Mouse (Mus musculus): ENCODE data around the gene Pum1. TPM values are rescaled to one million over a fixed set of nuclear protein-coding genes. Genes with fewer than 3 reads are reported as not detected.

Pum1 gene
- polyA plus RNA-seq, 1 experiment from 2014 or later: 123 TPM

GRCm38 (mm10) chr4:130704615-130705014, 41.5 kb downstream of the Pum1 start:
- H3K4me2 ChIP-seq: no peak overlapping the region
- no peak overlapping the region for H3K27ac ChIP-seq
- ATAC-seq (ENCODE audit: insufficient number of reproducible peaks, insufficient read depth, low FRiP score, low TSS enrichment, low read depth): no peak
- H3K4me1 ChIP-seq (replicated peaks): no peaks in the 10 kb centered on the region
- WGBS: 92% methylated on average over 4 of the region's 4 CpGs
- H3K9me3 ChIP-seq: no peaks in the 10 kb centered on the region
- peaks cover 74% of the 10 kb centered on the region for H3K36me3 ChIP-seq
- H3K9ac ChIP-seq (replicated peaks): no peak overlapping the region
- no peaks in the 10 kb centered on the region for H3K27me3 ChIP-seq
- no peak overlapping the region for H3K4me3 ChIP-seq (replicated peaks)

GRCm38 (mm10) chr4:130706215-130707000, 43.3 kb downstream of the Pum1 start:
- Histone ChIP-seq H3K4me2 (no peak overlapping the region), H3K4me1 (replicated peaks) (peaks cover 5% of the 10 kb centered on the region), H3K9me3 (no peaks in the 10 kb centered on the region), H3K9ac (replicated peaks) (no peak overlapping the region), H3K27ac (no peak overlapping the region), H3K4me3 (replicated peaks) (no peak overlapping the region), H3K27me3 (no peaks in the 10 kb centered on the region), H3K36me3 (peaks cover 57% of the 10 kb centered on the region)
- ATAC-seq (ENCODE audit: insufficient number of reproducible peaks, insufficient read depth, low FRiP score, low TSS enrichment, low read depth): no peak
- 79% methylated on average over 3 of the region's 3 CpGs for WGBS

DNA sequence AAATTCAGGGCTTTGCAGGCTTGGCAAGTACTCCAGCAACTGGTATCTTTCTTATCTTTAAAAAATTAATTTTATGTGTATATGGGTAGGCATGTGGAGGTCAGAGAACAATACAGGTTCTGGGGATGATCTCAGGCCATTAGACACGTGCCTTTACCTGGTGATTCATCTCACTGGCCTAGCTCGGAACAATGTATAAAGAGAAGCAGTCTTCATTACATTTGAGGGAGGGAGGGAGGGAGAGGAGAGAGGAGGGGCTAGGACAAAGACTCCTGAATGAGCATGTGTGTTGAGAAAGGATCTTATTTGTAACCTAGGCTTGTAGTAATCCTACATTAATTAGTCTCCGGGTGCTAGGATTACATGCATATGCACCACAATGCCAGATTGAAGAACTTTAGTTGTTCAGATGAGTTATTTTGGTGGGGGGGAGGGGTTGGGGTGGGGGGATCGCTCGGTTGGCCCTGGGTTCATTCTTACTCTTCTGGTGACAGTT, 48.3 kb downstream of the Pum1 start:
- Histone ChIP-seq H3K27ac (no peak overlapping the region), H3K36me3 (peaks cover 12% of the 10 kb centered on the region), H3K4me3 (replicated peaks) (no peak overlapping the region), H3K4me1 (replicated peaks) (peaks cover 47% of the 10 kb centered on the region), H3K27me3 (no peaks in the 10 kb centered on the region), H3K9ac (replicated peaks) (no peak overlapping the region), H3K9me3 (no peaks in the 10 kb centered on the region), H3K4me2 (no peak overlapping the region)
- no peak for ATAC-seq (ENCODE audit: insufficient number of reproducible peaks, insufficient read depth, low FRiP score, low TSS enrichment, low read depth)
- WGBS: 77% methylated on average over 5 of the region's 5 CpGs

GRCm38 (mm10) chr4:130712341-130712740, 49.2 kb downstream of the Pum1 start:
- no peaks in the 10 kb centered on the region for H3K27me3 ChIP-seq
- H3K4me1 ChIP-seq (replicated peaks): peaks cover 47% of the 10 kb centered on the region
- H3K4me3 ChIP-seq (replicated peaks): no peak overlapping the region
- 73% methylated on average over 3 of the region's 3 CpGs for WGBS
- peaks cover 10% of the 10 kb centered on the region for H3K36me3 ChIP-seq
- no peaks in the 10 kb centered on the region for H3K9me3 ChIP-seq
- no peak overlapping the region for H3K9ac ChIP-seq (replicated peaks)
- H3K4me2 ChIP-seq: no peak overlapping the region
- H3K27ac ChIP-seq: no peak overlapping the region
- ATAC-seq (ENCODE audit: insufficient number of reproducible peaks, insufficient read depth, low FRiP score, low TSS enrichment, low read depth): no peak

GRCm38 (mm10) chr4:130713430-130713829, 50.3 kb downstream of the Pum1 start:
- Histone ChIP-seq H3K9ac (replicated peaks) (no peak overlapping the region), H3K36me3 (peaks cover 9% of the 10 kb centered on the region), H3K27me3 (no peaks in the 10 kb centered on the region), H3K27ac (no peak overlapping the region), H3K4me2 (no peak overlapping the region), H3K9me3 (no peaks in the 10 kb centered on the region), H3K4me3 (replicated peaks) (no peak overlapping the region), H3K4me1 (replicated peaks) (peaks cover 47% of the 10 kb centered on the region)
- WGBS: 75% methylated on average over 5 of the region's 5 CpGs
- no peak for ATAC-seq (ENCODE audit: insufficient number of reproducible peaks, insufficient read depth, low FRiP score, low TSS enrichment, low read depth)

DNA sequence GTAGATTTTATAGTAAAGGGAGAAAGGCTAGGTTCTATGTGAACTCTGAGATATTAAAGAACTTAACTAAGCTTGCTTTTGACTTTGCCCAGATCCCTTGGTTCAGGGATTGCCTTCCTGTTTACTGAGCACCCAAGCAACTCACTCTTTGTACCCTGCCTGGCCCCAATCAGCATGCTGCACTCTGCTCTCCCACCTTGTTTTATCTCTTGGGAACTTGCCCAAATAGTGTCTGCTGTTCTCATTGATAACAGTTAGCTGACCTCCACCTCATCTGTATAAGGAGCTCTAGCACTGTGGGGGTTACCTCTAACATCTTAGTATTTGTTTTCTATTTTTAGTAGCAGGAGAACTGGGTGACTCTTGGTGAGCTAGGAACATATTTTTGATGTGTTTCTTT, 52.0 kb downstream of the Pum1 start:
- no peaks in the 10 kb centered on the region for H3K9me3 ChIP-seq
- H3K9ac ChIP-seq (replicated peaks): no peak overlapping the region
- H3K27ac ChIP-seq: no peak overlapping the region
- H3K27me3 ChIP-seq: no peaks in the 10 kb centered on the region
- no peak overlapping the region for H3K4me3 ChIP-seq (replicated peaks)
- peaks cover 47% of the 10 kb centered on the region for H3K4me1 ChIP-seq (replicated peaks)
- H3K4me2 ChIP-seq: no peak overlapping the region
- ATAC-seq (ENCODE audit: insufficient number of reproducible peaks, insufficient read depth, low FRiP score, low TSS enrichment, low read depth): no peak
- H3K36me3 ChIP-seq: peaks cover 23% of the 10 kb centered on the region

GRCm38 (mm10) chr4:130715623-130716022, 52.5 kb downstream of the Pum1 start:
- Histone ChIP-seq H3K36me3 (peaks cover 28% of the 10 kb centered on the region), H3K9ac (replicated peaks) (no peak overlapping the region), H3K27ac (no peak overlapping the region), H3K4me2 (no peak overlapping the region), H3K4me3 (replicated peaks) (no peak overlapping the region), H3K9me3 (no peaks in the 10 kb centered on the region), H3K4me1 (replicated peaks) (peaks cover 52% of the 10 kb centered on the region), H3K27me3 (no peaks in the 10 kb centered on the region)
- ATAC-seq (ENCODE audit: insufficient number of reproducible peaks, insufficient read depth, low FRiP score, low TSS enrichment, low read depth): no peak

- H3K9me3 ChIP-seq: no peaks in the 10 kb centered on the region
These were observed 56.2 kb downstream of the Pum1 start for GRCm38 (mm10) chr4:130719348-130719747.

GRCm38 (mm10) chr4:130722607-130723006, 59.5 kb downstream of the Pum1 start:
- no peak overlapping the region for H3K27ac ChIP-seq
- H3K4me1 ChIP-seq (replicated peaks): peaks cover 28% of the 10 kb centered on the region
- no peak for ATAC-seq (ENCODE audit: insufficient number of reproducible peaks, insufficient read depth, low FRiP score, low TSS enrichment, low read depth)

More at GRCm38 (mm10) chr4:130719348-130719747, 56.2 kb downstream of the Pum1 start:
- H3K36me3 ChIP-seq: peaks cover 53% of the 10 kb centered on the region
- no peak overlapping the region for H3K9ac ChIP-seq (replicated peaks)
- H3K4me2 ChIP-seq: no peak overlapping the region
- H3K27ac ChIP-seq: no peak overlapping the region
- WGBS: 69% methylated on average over 4 of the region's 4 CpGs
- peaks cover 45% of the 10 kb centered on the region for H3K4me1 ChIP-seq (replicated peaks)
- no peaks in the 10 kb centered on the region for H3K27me3 ChIP-seq
- H3K4me3 ChIP-seq (replicated peaks): no peak overlapping the region
- ATAC-seq (ENCODE audit: insufficient number of reproducible peaks, insufficient read depth, low FRiP score, low TSS enrichment, low read depth): no peak

DNA sequence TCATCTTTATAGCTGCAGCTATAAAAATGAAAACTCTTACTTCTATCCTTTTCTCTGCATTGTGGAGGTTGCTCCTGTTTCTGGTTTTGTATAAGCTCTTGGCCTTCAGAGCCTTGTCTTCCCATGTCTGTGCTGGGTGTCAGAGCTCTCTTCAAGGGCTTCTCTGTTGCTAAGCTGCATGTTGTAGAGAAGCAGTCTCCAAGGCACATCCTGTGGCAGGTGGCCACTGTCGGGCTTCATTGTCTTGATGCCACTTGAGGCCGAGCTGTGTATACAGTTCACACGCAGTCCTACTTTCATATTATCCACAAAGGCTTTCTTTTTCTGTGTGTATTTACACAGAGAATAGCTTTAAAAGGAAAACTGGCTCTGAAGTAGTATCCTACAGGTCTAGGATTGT, 63.0 kb downstream of the Pum1 start:
- no peak overlapping the region for H3K9ac ChIP-seq (replicated peaks)
- H3K4me1 ChIP-seq (replicated peaks): peaks cover 19% of the 10 kb centered on the region
- no peak for ATAC-seq (ENCODE audit: insufficient number of reproducible peaks, insufficient read depth, low FRiP score, low TSS enrichment, low read depth)
- no peaks in the 10 kb centered on the region for H3K27me3 ChIP-seq
- H3K36me3 ChIP-seq: peaks cover 73% of the 10 kb centered on the region
- no peak overlapping the region for H3K27ac ChIP-seq
- no peak overlapping the region for H3K4me3 ChIP-seq (replicated peaks)
- 91% methylated on average over 3 of the region's 3 CpGs for WGBS
- no peak overlapping the region for H3K4me2 ChIP-seq
- no peaks in the 10 kb centered on the region for H3K9me3 ChIP-seq

More at GRCm38 (mm10) chr4:130722607-130723006, 59.5 kb downstream of the Pum1 start:
- Histone ChIP-seq H3K4me2 (no peak overlapping the region), H3K4me3 (replicated peaks) (no peak overlapping the region), H3K36me3 (peaks cover 78% of the 10 kb centered on the region), H3K9me3 (no peaks in the 10 kb centered on the region), H3K9ac (replicated peaks) (0 out of 2 replicates have a peak overlapping the region, but pooled peaks have one; percentile 1), H3K27me3 (no peaks in the 10 kb centered on the region)
- 8% methylated on average over 1 of the region's 1 CpGs for WGBS

GRCm38 (mm10) chr4:130735957-130736356, 72.8 kb downstream of the Pum1 start:
- 63% methylated on average over 4 of the region's 4 CpGs for WGBS
- no peaks in the 10 kb centered on the region for H3K9me3 ChIP-seq
- H3K4me2 ChIP-seq: no peak overlapping the region
- H3K27me3 ChIP-seq: no peaks in the 10 kb centered on the region
- H3K9ac ChIP-seq (replicated peaks): no peak overlapping the region; the same call in 1 of the 2 replicates
- H3K27ac ChIP-seq: no peak overlapping the region
- no peak overlapping the region for H3K4me3 ChIP-seq (replicated peaks)
- no peak for ATAC-seq (ENCODE audit: insufficient number of reproducible peaks, insufficient read depth, low FRiP score, low TSS enrichment, low read depth)
- H3K36me3 ChIP-seq: peaks cover 35% of the 10 kb centered on the region
- H3K4me1 ChIP-seq (replicated peaks): peaks cover 17% of the 10 kb centered on the region

DNA sequence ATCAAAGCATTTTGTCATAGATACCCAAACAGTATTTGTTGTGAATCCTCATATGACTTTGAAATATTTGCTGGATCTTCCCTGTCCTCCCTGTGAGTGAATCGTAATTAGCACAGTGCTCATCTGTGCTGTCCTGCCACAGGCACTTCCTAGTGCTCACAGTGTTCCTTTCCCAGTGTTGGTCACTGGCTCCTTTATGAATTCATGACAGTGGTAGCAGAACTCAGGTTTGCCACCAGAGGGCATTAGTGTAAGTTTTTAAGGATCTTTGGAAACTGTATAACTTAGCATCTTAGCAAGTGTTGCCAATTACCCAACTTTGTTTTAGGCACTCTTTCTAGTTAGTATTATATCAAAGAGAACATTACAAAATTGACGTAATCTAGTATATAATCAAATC, 75.4 kb downstream of the Pum1 start:
- peaks cover 45% of the 10 kb centered on the region for H3K36me3 ChIP-seq
- WGBS: 73% methylated on average over 2 of the region's 2 CpGs

More for the DNA sequence above, 75.4 kb downstream of the Pum1 start:
- H3K4me2 ChIP-seq: no peak overlapping the region
- no peaks in the 10 kb centered on the region for H3K9me3 ChIP-seq
- no peak overlapping the region for H3K4me3 ChIP-seq (replicated peaks)
- peaks cover 6% of the 10 kb centered on the region for H3K4me1 ChIP-seq (replicated peaks)
- no peaks in the 10 kb centered on the region for H3K27me3 ChIP-seq
- no peak overlapping the region for H3K9ac ChIP-seq (replicated peaks)
- no peak for ATAC-seq (ENCODE audit: insufficient number of reproducible peaks, insufficient read depth, low FRiP score, low TSS enrichment, low read depth)
- H3K27ac ChIP-seq: no peak overlapping the region

Measured in limb, embryonic 12.5 days (tissue).